Mouse (Mus musculus) thymus, adult 2 months (tissue): Measurements from ENCODE around the gene 4930550C14Rik. TPM values are rescaled to one million over a fixed set of nuclear protein-coding genes. Genes with fewer than 3 reads are reported as not detected.
A peak's percentile ranks its signal among the peaks of the same experiment; 100 is the strongest.

Source experiments
- DNase-seq: peaks from one replicate; pipeline ENCODE4 v3.0.0; 2021
- H3K27ac ChIP-seq: fragments of 200-500 bp; 2 replicates; pipeline ENCODE4 v1.5.1; 2012; ENCODE audit warnings: low read length, control low read depth; ENCODE audit not compliant: control insufficient read depth, insufficient read depth
- H3K27me3 ChIP-seq: fragments of 200-500 bp; 2 replicates; pipeline ENCODE4 v1.6.1; 2012; ENCODE audit warnings: mild to moderate bottlenecking, low read length, moderate library complexity, mixed read lengths; ENCODE audit not compliant: control insufficient read depth, insufficient read depth
- H3K36me3 ChIP-seq: fragments of 200-500 bp; 2 replicates; pipeline ENCODE4 v1.6.1; 2012; ENCODE audit warnings: mild to moderate bottlenecking, low read length, moderate library complexity; ENCODE audit not compliant: control insufficient read depth, insufficient read depth
- H3K4me1 ChIP-seq: fragments of 200-500 bp; replicated peaks from 2 replicates; pipeline ENCODE4 v1.6.1; 2012; ENCODE audit warnings: low read length; ENCODE audit not compliant: control insufficient read depth, insufficient read depth
- H3K4me3 ChIP-seq: fragments of 200-500 bp; 2 replicates; pipeline ENCODE4 v1.5.1; 2012; ENCODE audit warnings: mild to moderate bottlenecking, low read length, control low read depth, moderate library complexity; ENCODE audit not compliant: control insufficient read depth, insufficient read depth
- CTCF ChIP-seq: fragments of 200-500 bp; IDR thresholded peaks from 2 replicates; pipeline ENCODE4 v1.5.1; 2012; ENCODE audit warnings: mild to moderate bottlenecking, control low read depth, low read length, moderate library complexity, borderline replicate concordance; ENCODE audit not compliant: control insufficient read depth, poor library complexity, insufficient read depth; ENCODE audit errors: extremely low read depth
- POLR2A ChIP-seq: fragments of 200-500 bp; IDR thresholded peaks from 2 replicates; pipeline ENCODE4 v1.6.1; 2012; ENCODE audit warnings: mild to moderate bottlenecking, low read length, control low read depth, moderate library complexity; ENCODE audit not compliant: control insufficient read depth, poor library complexity, insufficient read depth; ENCODE audit errors: extremely low read depth
- WGBS: fragments of 180-500 bp; shearing (Covaris S2); methylation state at CpG from one replicate; pipeline ENCODE4 v1.1.7; 2018; 5-methylcytosine and 5-hydroxymethylcytosine counted together
- polyA plus RNA-seq: library from polyadenylated mRNA; depleted of rRNA; stranded (reverse); fragments of >200 nt; gene quantifications from 2 replicates; pipeline ENCODE4 v1.2.3, GENCODE M21; 2012

The 4930550C14Rik gene
- polyA plus RNA-seq, 1 experiment: 0.12 TPM

GRCm38 (mm10) chr9:53378171-53378570 is 24.0 kb upstream of the 4930550C14Rik start:
- H3K27ac ChIP-seq: no peak overlapping the region
- no peaks in the 10 kb centered on the region for H3K4me1 ChIP-seq
- WGBS: 91% methylated on average over 3 of the region's 3 CpGs
- H3K27me3 ChIP-seq: no peaks in the 10 kb centered on the region
- no peak for DNase-seq
- TF ChIP-seq CTCF: no peak
- no peak for TF ChIP-seq POLR2A
- H3K4me3 ChIP-seq: no peak overlapping the region
- H3K36me3 ChIP-seq: no peaks in the 10 kb centered on the region

GRCm38 (mm10) chr9:53380595-53380994 is 21.5 kb upstream of the 4930550C14Rik start:
- H3K4me1 ChIP-seq: peaks cover 7% of the 10 kb centered on the region
- H3K27ac ChIP-seq: no peak overlapping the region
- DNase-seq: no peak
- H3K36me3 ChIP-seq: no peaks in the 10 kb centered on the region
- no peaks in the 10 kb centered on the region; the same call in 1 of the 2 replicates for H3K27me3 ChIP-seq
- WGBS: 14% methylated on average over 2 of the region's 2 CpGs
- TF ChIP-seq POLR2A (no peak), CTCF (no peak)
- H3K4me3 ChIP-seq: no peak overlapping the region

- Histone ChIP-seq H3K27ac (no peak overlapping the region), H3K27me3 (no peaks in the 10 kb centered on the region; the same call in 1 of the 2 replicates), H3K4me1 (peaks cover 7% of the 10 kb centered on the region), H3K36me3 (no peaks in the 10 kb centered on the region), H3K4me3 (no peak overlapping the region)
- no peak for DNase-seq
- WGBS: 42% methylated on average over 5 of the region's 5 CpGs
- TF ChIP-seq POLR2A: no peak
- no peak for TF ChIP-seq CTCF
Measured at GRCm38 (mm10) chr9:53381113-53381615, 21.0 kb upstream of the 4930550C14Rik start.

GRCm38 (mm10) chr9:53383951-53384866 is 17.9 kb upstream of the 4930550C14Rik start, which contains the start of gene Kdelc2:
Kdelc2 (plus strand) TSS chr9:53384025.
- Histone ChIP-seq H3K27ac (no peak within 1 kb of the TSS), H3K36me3 (no peaks in the 10 kb centered on the region), H3K4me1 (peaks cover 7% of the 10 kb centered on the region), H3K27me3 (no peaks in the 10 kb centered on the region; the same call in 1 of the 2 replicates), H3K4me3 (peak within 1 kb of the TSS; percentile 43)
- TF ChIP-seq POLR2A (no peak), CTCF (no peak)
- WGBS: 3% methylated on average over 75 of the region's 75 CpGs
- peak; percentile 10 for DNase-seq

GRCm38 (mm10) chr9:53384873-53385272 is 17.3 kb upstream of the 4930550C14Rik start:
- Histone ChIP-seq H3K36me3 (no peaks in the 10 kb centered on the region), H3K27ac (no peak overlapping the region), H3K4me3 (no peak overlapping the region), H3K4me1 (peaks cover 7% of the 10 kb centered on the region), H3K27me3 (no peaks in the 10 kb centered on the region; the same call in 1 of the 2 replicates)
- WGBS: 75% methylated on average over 8 of the region's 8 CpGs
- TF ChIP-seq CTCF (no peak), POLR2A (no peak)
- no peak for DNase-seq

GRCm38 (mm10) chr9:53387431-53387830 is 14.7 kb upstream of the 4930550C14Rik start:
- TF ChIP-seq POLR2A (no peak), CTCF (no peak)
- H3K4me1 ChIP-seq: peaks cover 7% of the 10 kb centered on the region
- H3K36me3 ChIP-seq: no peaks in the 10 kb centered on the region
- no peak overlapping the region for H3K27ac ChIP-seq
- WGBS: 37% methylated on average over 2 of the region's 2 CpGs
- no peaks in the 10 kb centered on the region; the same call in 1 of the 2 replicates for H3K27me3 ChIP-seq
- no peak overlapping the region for H3K4me3 ChIP-seq
- DNase-seq: no peak
